Mouse (Mus musculus): ENCODE data around the gene Dusp23.

DNA sequence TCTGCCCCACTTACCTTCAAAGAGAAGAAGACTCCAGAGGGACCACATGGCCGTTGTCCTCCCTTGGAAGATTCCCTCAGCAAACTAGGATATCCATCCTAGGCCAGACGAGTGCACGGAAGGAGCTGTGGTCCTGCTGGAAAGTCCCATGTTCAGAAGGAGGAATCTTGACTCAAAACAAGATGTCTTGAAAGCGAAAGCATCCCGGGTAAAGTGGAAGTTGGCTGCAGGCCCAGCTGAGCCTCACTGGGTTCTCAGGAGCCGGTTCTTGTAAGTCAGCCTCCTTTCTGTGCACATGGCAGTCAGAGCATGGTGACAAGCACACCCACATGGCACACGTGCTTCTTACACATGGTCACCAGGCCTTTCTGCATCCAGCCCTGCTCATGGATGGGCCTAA lies 42.4 kb downstream of the Dusp23 start, which contains the start of gene Slamf8:
- TF ChIP-seq FLI1 (IDR thresholded peaks at IDR 0.05; ENCODE audit: low read length) (no peak), GATA1 (IDR thresholded peaks at IDR 0.05; ENCODE audit: borderline replicate concordance, low read length) (no peak)
